Mouse (Mus musculus): ENCODE results near the gene Cep55. TPM values are rescaled to one million over a fixed set of nuclear protein-coding genes. Genes with fewer than 3 reads are reported as not detected.
A peak's percentile ranks its signal among the peaks of the same experiment; 100 is the strongest.

Gene Cep55
- polyA plus RNA-seq, 1 experiment from 2014 or later, result 18.1 TPM

GRCm38 (mm10) chr19:38076251-38076650, 21.4 kb downstream of the Cep55 start:
- Histone ChIP-seq H3K36me3 (peaks cover 20% of the 10 kb centered on the region), H3K4me1 (no peaks in the 10 kb centered on the region), H3K27ac (replicated peaks) (no peak overlapping the region), H3K9me3 (replicated peaks) (no peaks in the 10 kb centered on the region), H3K9ac (no peak overlapping the region), H3K4me2 (replicated peaks) (no peak overlapping the region), H3K4me3 (replicated peaks) (no peak overlapping the region), H3K27me3 (no peaks in the 10 kb centered on the region)
- WGBS, result 63% methylated on average over 2 of the region's 2 CpGs
- ATAC-seq (ENCODE audit: insufficient number of reproducible peaks, low FRiP score, low TSS enrichment, low read depth), result no peak

- Histone ChIP-seq H3K4me2 (replicated peaks) (no peak overlapping the region), H3K36me3 (peaks cover 9% of the 10 kb centered on the region; the same call in 1 of the 2 replicates), H3K4me3 (replicated peaks) (no peak overlapping the region), H3K27ac (replicated peaks) (no peak overlapping the region), H3K4me1 (no peaks in the 10 kb centered on the region), H3K9ac (no peak overlapping the region), H3K27me3 (no peaks in the 10 kb centered on the region), H3K9me3 (replicated peaks) (no peaks in the 10 kb centered on the region)
- WGBS, result 68% methylated on average over 3 of the region's 3 CpGs
- no peak for ATAC-seq (ENCODE audit: insufficient number of reproducible peaks, low FRiP score, low TSS enrichment, low read depth)
Observed at GRCm38 (mm10) chr19:38077851-38078540, 23.2 kb downstream of the Cep55 start.

GRCm38 (mm10) chr19:38081361-38081760, 26.6 kb downstream of the Cep55 start:
- 67% methylated on average over 3 of the region's 3 CpGs for WGBS
- Histone ChIP-seq H3K4me1 (no peaks in the 10 kb centered on the region), H3K27ac (replicated peaks) (no peak overlapping the region), H3K27me3 (no peaks in the 10 kb centered on the region), H3K9ac (no peak overlapping the region), H3K4me3 (replicated peaks) (no peak overlapping the region), H3K36me3 (no peaks in the 10 kb centered on the region), H3K9me3 (replicated peaks) (no peaks in the 10 kb centered on the region), H3K4me2 (replicated peaks) (no peak overlapping the region)
- no peak for ATAC-seq (ENCODE audit: insufficient number of reproducible peaks, low FRiP score, low TSS enrichment, low read depth)

- Histone ChIP-seq H3K27me3 (no peaks in the 10 kb centered on the region), H3K36me3 (no peaks in the 10 kb centered on the region), H3K27ac (replicated peaks) (no peak overlapping the region), H3K9me3 (replicated peaks) (no peaks in the 10 kb centered on the region), H3K9ac (no peak overlapping the region), H3K4me3 (replicated peaks) (no peak overlapping the region), H3K4me2 (replicated peaks) (no peak overlapping the region), H3K4me1 (no peaks in the 10 kb centered on the region)
- 59% methylated on average over 5 of the region's 5 CpGs for WGBS
- ATAC-seq (ENCODE audit: insufficient number of reproducible peaks, low FRiP score, low TSS enrichment, low read depth), result no peak
Observed at GRCm38 (mm10) chr19:38082931-38083525, 28.2 kb downstream of the Cep55 start.

GRCm38 (mm10) chr19:38085841-38086240, 31.0 kb downstream of the Cep55 start:
- Histone ChIP-seq H3K27me3 (no peaks in the 10 kb centered on the region), H3K9ac (no peak overlapping the region), H3K4me2 (replicated peaks) (no peak overlapping the region), H3K36me3 (no peaks in the 10 kb centered on the region), H3K9me3 (replicated peaks) (no peaks in the 10 kb centered on the region), H3K4me1 (no peaks in the 10 kb centered on the region), H3K27ac (replicated peaks) (no peak overlapping the region), H3K4me3 (replicated peaks) (no peak overlapping the region)
- no peak for ATAC-seq (ENCODE audit: insufficient number of reproducible peaks, low FRiP score, low TSS enrichment, low read depth)
- 85% methylated on average over 4 of the region's 4 CpGs for WGBS

GRCm38 (mm10) chr19:38086948-38087551, 32.2 kb downstream of the Cep55 start:
- no peaks in the 10 kb centered on the region for H3K27me3 ChIP-seq
- H3K4me2 ChIP-seq (replicated peaks), result no peak overlapping the region
- peak; percentile 76; the same call in 1 of the 2 replicates for ATAC-seq (ENCODE audit: insufficient number of reproducible peaks, low FRiP score, low TSS enrichment, low read depth)
- WGBS, result 48% methylated on average over 11 of the region's 11 CpGs
- H3K27ac ChIP-seq (replicated peaks), result no peak overlapping the region
- H3K36me3 ChIP-seq, result no peaks in the 10 kb centered on the region
- no peaks in the 10 kb centered on the region for H3K4me1 ChIP-seq
- no peak overlapping the region for H3K9ac ChIP-seq
- H3K9me3 ChIP-seq (replicated peaks), result no peaks in the 10 kb centered on the region
- no peak overlapping the region for H3K4me3 ChIP-seq (replicated peaks)

- ATAC-seq (ENCODE audit: insufficient number of reproducible peaks, low FRiP score, low TSS enrichment, low read depth), result no peak
- WGBS, result 69% methylated on average over 8 of the region's 8 CpGs
Observed at GRCm38 (mm10) chr19:38089358-38089757, 34.5 kb downstream of the Cep55 start.

GRCm38 (mm10) chr19:38091512-38091985, 36.7 kb downstream of the Cep55 start:
- Histone ChIP-seq H3K36me3 (no peaks in the 10 kb centered on the region), H3K4me2 (replicated peaks) (no peak overlapping the region), H3K9ac (no peak overlapping the region), H3K27me3 (peaks cover 19% of the 10 kb centered on the region), H3K4me1 (no peaks in the 10 kb centered on the region), H3K4me3 (replicated peaks) (no peak overlapping the region), H3K9me3 (replicated peaks) (no peaks in the 10 kb centered on the region), H3K27ac (replicated peaks) (no peak overlapping the region)
- no peak for ATAC-seq (ENCODE audit: insufficient number of reproducible peaks, low FRiP score, low TSS enrichment, low read depth)
- WGBS, result 65% methylated on average over 4 of the region's 4 CpGs

More at GRCm38 (mm10) chr19:38089358-38089757, 34.5 kb downstream of the Cep55 start:
- Histone ChIP-seq H3K27me3 (0 out of 2 replicates have a peak, but pooled peaks cover 5% of the 10 kb centered on the region), H3K4me3 (replicated peaks) (no peak overlapping the region), H3K27ac (replicated peaks) (no peak overlapping the region), H3K4me2 (replicated peaks) (no peak overlapping the region), H3K9ac (no peak overlapping the region), H3K4me1 (no peaks in the 10 kb centered on the region), H3K36me3 (no peaks in the 10 kb centered on the region), H3K9me3 (replicated peaks) (no peaks in the 10 kb centered on the region)

- no peak for ATAC-seq (ENCODE audit: insufficient number of reproducible peaks, low FRiP score, low TSS enrichment, low read depth)
- 5% methylated on average over 4 of the region's 4 CpGs for WGBS
- Histone ChIP-seq H3K36me3 (no peaks in the 10 kb centered on the region), H3K4me1 (peaks cover 11% of the 10 kb centered on the region), H3K4me3 (replicated peaks) (no peak overlapping the region), H3K4me2 (replicated peaks) (no peak overlapping the region), H3K27me3 (peaks cover 54% of the 10 kb centered on the region), H3K27ac (replicated peaks) (no peak overlapping the region), H3K9me3 (replicated peaks) (no peaks in the 10 kb centered on the region), H3K9ac (no peak overlapping the region)
Observed at GRCm38 (mm10) chr19:38096231-38096630, 41.4 kb downstream of the Cep55 start.

GRCm38 (mm10) chr19:38096858-38097758, 42.3 kb downstream of the Cep55 start, which contains the start of gene Ffar4:
TSS of gene Ffar4 (plus strand) at chr19:38097071.
- peak within 1 kb of the TSS; percentile 49 for H3K4me2 ChIP-seq (replicated peaks)
- H3K27ac ChIP-seq (replicated peaks), result no peak within 1 kb of the TSS
- ATAC-seq (ENCODE audit: insufficient number of reproducible peaks, low FRiP score, low TSS enrichment, low read depth), result no peak
- H3K9ac ChIP-seq, result no peak within 1 kb of the TSS
- H3K36me3 ChIP-seq, result no peaks in the 10 kb centered on the region
- H3K4me1 ChIP-seq, result peaks cover 11% of the 10 kb centered on the region
- no peaks in the 10 kb centered on the region for H3K9me3 ChIP-seq (replicated peaks)
- H3K27me3 ChIP-seq, result peaks cover 54% of the 10 kb centered on the region
- H3K4me3 ChIP-seq (replicated peaks), result peak within 1 kb of the TSS; percentile 30
- under 1% methylated on average over 77 of the region's 77 CpGs for WGBS

GRCm38 (mm10) chr19:38107871-38108270, 53.1 kb downstream of the Cep55 start:
- no peak overlapping the region for H3K9ac ChIP-seq
- H3K4me2 ChIP-seq (replicated peaks), result no peak overlapping the region
- H3K27me3 ChIP-seq, result no peaks in the 10 kb centered on the region
- no peak for ATAC-seq (ENCODE audit: insufficient number of reproducible peaks, low FRiP score, low TSS enrichment, low read depth)
- 86% methylated on average over 4 of the region's 4 CpGs for WGBS
- H3K27ac ChIP-seq (replicated peaks), result no peak overlapping the region
- H3K4me3 ChIP-seq (replicated peaks), result no peak overlapping the region
- no peaks in the 10 kb centered on the region for H3K9me3 ChIP-seq (replicated peaks)
- H3K4me1 ChIP-seq, result no peaks in the 10 kb centered on the region
- H3K36me3 ChIP-seq, result no peaks in the 10 kb centered on the region
